Mouse (Mus musculus): ENCODE data around the gene Npc1l1. TPM values are rescaled to one million over a fixed set of nuclear protein-coding genes. Genes with fewer than 3 reads are reported as not detected.

The Npc1l1 gene
- total and polyA plus RNA-seq, 3 experiments, result 0.10 TPM; not detected in 2

DNA sequence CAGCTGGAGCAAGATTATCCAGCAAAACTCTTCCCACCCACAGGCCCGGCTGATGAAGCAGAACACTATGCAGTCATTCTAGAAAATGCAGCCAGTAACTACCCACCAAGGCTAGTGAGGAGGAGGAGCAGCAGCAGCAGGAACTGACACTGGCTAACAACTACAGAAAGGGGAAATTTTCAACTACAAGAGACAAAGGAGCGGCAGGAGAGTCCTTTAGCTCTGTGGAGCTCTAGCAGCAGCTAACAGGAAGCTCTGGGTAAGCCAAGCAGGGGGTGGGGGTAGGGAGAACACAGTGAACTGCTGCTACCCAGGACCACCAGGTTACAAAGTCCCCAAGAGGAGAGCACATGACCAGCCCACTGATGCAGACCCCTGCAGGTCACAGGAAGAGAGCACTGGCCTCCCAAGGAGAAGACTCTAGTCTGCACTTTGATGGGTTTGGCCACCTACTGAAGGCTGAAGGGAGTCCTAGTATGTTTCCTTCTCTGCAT is 51.2 kb downstream of the Npc1l1 start:
- Histone ChIP-seq H3K36me3 (ENCODE audit: control insufficient read depth in 1 of 2, insufficient read depth in 2 of 2, low read length in 2 of 2) (peaks cover 2 to 15% of the 10 kb centered on the region in 2 experiments; a peak in 3 of 4 replicates), H3K27me3 (ENCODE audit: control insufficient read depth in 1 of 2, insufficient read depth in 2 of 2, low read length in 2 of 2) (no peaks in the 10 kb centered on the region), H3K4me1 (ENCODE audit: control insufficient read depth in 1 of 2, insufficient read depth in 2 of 2, low read length in 2 of 2) (peaks cover 7 to 8% of the 10 kb centered on the region in 2 experiments), H3K79me2 (ENCODE audit: control insufficient read depth, insufficient read depth, low read length, poor library complexity) (peaks cover 52% of the 10 kb centered on the region), H3K9ac (ENCODE audit: control insufficient read depth, low read depth, low read length, poor library complexity, severe bottlenecking) (no peak overlapping the region), H3K9me3 (replicated peaks; ENCODE audit: insufficient read depth, low read length) (no peaks in the 10 kb centered on the region), H3K27ac (ENCODE audit: control insufficient read depth, low read depth, low read length) (no peak overlapping the region), H3K4me3 (ENCODE audit: control insufficient read depth in 1 of 2, insufficient read depth in 1 of 2, low read depth in 2 of 2, low read length in 2 of 2) (no peak overlapping the region)
- no peak for TF ChIP-seq UBTF (IDR thresholded peaks at IDR 0.05; ENCODE audit: borderline replicate concordance, insufficient read depth, low read depth, low read length)
- TF ChIP-seq ZMIZ1 (IDR thresholded peaks at IDR 0.05; ENCODE audit: low read depth, low read length), result no peak
- no peak for TF ChIP-seq KAT2A (conservative IDR thresholded peaks at IDR 0.05; ENCODE audit: low read depth, low read length)
- TF ChIP-seq ZC3H11A (IDR thresholded peaks at IDR 0.05; ENCODE audit: low read depth, low read length), result no peak
- TF ChIP-seq GABPA (IDR thresholded peaks at IDR 0.05; ENCODE audit: low read depth, low read length), result no peak
- TF ChIP-seq TCF12 (IDR thresholded peaks at IDR 0.05; ENCODE audit: low read depth, low read length), result no peak
- TF ChIP-seq USF1 (IDR thresholded peaks at IDR 0.05; ENCODE audit: low read depth, low read length), result no peak
- no peak for TF ChIP-seq MAX (IDR thresholded peaks at IDR 0.05; ENCODE audit: low read length)
- TF ChIP-seq ZKSCAN1 (IDR thresholded peaks at IDR 0.05; ENCODE audit: low read depth, low read length), result no peak
- TF ChIP-seq POLR2AphosphoS5 (IDR thresholded peaks at IDR 0.05; ENCODE audit: borderline replicate concordance, low read depth, low read length), result no peak
- no peak for TF ChIP-seq CHD1 (IDR thresholded peaks at IDR 0.05; ENCODE audit: low read depth, low read length)
- TF ChIP-seq MEF2A (IDR thresholded peaks at IDR 0.05; ENCODE audit: extremely low read depth, insufficient replicate concordance, low read depth, low read length, poor library complexity, severe bottlenecking), result no peak
- TF ChIP-seq SIN3A (IDR thresholded peaks at IDR 0.05; ENCODE audit: low read length), result no peak
- peak; percentile 50 for DNase-seq (ENCODE audit: low read depth, low spot score)

DNA sequence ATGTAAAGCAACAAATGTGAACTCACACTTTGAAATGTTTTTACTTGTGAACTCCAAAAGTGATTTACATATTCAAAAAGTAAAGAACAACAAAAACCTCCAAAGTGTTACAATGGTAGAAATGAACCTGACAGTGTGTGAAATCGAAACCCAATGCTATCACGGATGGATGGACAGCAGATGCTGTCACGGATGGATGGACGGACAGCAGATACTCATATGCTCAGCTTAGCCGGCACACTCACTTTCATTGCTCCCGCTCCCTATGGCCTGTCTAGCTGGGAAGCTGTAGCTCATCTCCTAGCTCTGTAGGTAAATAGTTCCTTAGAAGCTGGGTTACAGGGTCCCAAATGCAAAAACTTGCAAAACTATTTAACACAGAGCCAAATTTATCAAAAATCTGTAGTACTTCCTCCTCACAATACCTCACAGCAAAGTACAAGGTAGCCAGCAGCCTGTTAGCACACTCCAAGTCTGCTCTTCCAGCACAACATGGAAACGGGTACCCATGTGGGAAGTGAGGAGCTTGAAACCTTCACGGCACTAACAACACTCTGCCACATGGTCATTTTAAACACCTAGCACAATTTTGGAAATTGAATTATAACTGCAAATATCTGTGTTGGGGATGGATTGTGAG is 52.0 kb downstream of the Npc1l1 start:
- H3K27me3 ChIP-seq (ENCODE audit: control insufficient read depth in 1 of 2, insufficient read depth in 2 of 2, low read length in 2 of 2), result no peaks in the 10 kb centered on the region
- peaks cover 51% of the 10 kb centered on the region for H3K79me2 ChIP-seq (ENCODE audit: control insufficient read depth, insufficient read depth, low read length, poor library complexity)
- TF ChIP-seq KAT2A (conservative IDR thresholded peaks at IDR 0.05; ENCODE audit: low read depth, low read length) (no peak), ZKSCAN1 (IDR thresholded peaks at IDR 0.05; ENCODE audit: low read depth, low read length) (no peak)
- no peak overlapping the region for H3K27ac ChIP-seq (ENCODE audit: control insufficient read depth, low read depth, low read length)
- H3K36me3 ChIP-seq (ENCODE audit: control insufficient read depth in 1 of 2, insufficient read depth in 2 of 2, low read length in 2 of 2), result peaks cover 2 to 15% of the 10 kb centered on the region in 2 experiments; a peak in 3 of 4 replicates
- H3K4me1 ChIP-seq (ENCODE audit: control insufficient read depth in 1 of 2, insufficient read depth in 2 of 2, low read length in 2 of 2), result peaks cover 7 to 8% of the 10 kb centered on the region in 2 experiments
- no peak for DNase-seq (ENCODE audit: low read depth, low spot score)
- no peak overlapping the region for H3K4me3 ChIP-seq (ENCODE audit: control insufficient read depth in 1 of 2, insufficient read depth in 1 of 2, low read depth in 2 of 2, low read length in 2 of 2)
- H3K9ac ChIP-seq (ENCODE audit: control insufficient read depth, low read depth, low read length, poor library complexity, severe bottlenecking), result no peak overlapping the region
- H3K9me3 ChIP-seq (replicated peaks; ENCODE audit: insufficient read depth, low read length), result no peaks in the 10 kb centered on the region
